Mouse (Mus musculus): Measurements from ENCODE around the gene Kif5c. TPM values are rescaled to one million over a fixed set of nuclear protein-coding genes. Genes with fewer than 3 reads are reported as not detected.
A peak's percentile ranks its signal among the peaks of the same experiment; 100 is the strongest.

The Kif5c gene
- total RNA-seq, 2 experiments from 2014 or later = 0.54 to 1.1 TPM

DNA sequence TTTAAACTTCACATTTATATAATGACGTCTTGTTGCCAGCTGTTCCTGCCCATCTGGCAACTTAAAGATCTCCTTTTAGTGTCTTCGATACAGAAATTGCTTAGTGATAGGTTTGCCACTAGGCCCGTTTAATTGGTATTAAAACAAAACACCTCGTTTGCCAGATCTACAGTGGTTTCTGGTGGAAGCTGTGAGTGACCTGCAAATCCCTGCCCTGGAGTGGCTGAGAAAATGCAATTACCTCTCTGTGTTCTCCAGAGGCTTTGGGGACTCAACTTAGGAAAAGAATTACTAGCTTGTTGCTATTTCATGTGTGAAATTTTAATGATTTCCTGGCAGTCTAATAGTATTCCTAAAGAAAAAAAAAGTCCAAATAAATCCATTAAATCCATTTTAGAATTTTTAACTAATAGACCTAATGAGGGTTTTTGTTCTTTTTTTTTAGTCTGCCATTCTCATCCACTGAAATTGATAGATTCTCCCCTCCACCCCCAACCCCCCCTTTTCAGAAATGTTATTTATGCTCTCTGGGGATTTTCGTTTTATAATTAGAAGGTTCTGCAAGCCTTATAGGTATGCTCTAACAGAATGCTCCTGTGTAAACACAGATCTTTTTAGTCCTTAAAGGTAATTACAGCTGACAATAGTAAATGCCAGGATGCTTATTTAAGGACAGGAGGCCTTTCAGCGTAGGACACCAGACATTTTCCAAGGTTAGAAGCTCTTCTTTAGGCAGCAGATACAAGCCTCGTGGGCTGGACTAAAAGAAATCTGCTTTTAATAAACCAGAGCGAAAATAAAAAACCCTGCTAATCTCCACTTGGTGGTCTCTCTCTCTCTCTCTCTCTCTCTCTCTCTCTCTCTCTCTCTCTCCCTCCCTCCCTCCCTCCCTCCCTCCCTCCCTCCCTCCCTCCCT is 100.1 kb downstream of the Kif5c start:
- DNase-seq (ENCODE audit: low spot score in 2 of 2) = no peak

DNA sequence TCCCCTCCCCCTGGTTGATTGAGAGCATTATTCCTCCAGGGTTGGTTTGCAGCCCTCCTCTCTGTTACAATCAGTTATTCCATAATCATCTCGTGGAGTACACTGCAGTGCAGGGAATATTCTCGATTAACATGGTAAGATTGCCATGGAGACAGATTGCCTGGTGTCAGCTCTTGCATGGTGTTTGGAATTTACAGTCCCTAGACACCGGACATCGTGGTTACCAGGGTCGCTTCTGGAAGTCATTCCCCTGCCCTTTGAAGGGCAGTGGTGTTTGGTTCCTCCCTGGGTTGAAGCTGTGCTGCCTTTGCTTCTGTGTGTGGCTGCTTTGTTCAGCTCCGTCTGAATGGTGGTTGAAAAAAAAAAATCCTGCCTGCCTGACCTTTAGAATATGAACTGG is 100.8 kb downstream of the Kif5c start:
- DNase-seq (ENCODE audit: low spot score in 2 of 2) = no peak

DNA sequence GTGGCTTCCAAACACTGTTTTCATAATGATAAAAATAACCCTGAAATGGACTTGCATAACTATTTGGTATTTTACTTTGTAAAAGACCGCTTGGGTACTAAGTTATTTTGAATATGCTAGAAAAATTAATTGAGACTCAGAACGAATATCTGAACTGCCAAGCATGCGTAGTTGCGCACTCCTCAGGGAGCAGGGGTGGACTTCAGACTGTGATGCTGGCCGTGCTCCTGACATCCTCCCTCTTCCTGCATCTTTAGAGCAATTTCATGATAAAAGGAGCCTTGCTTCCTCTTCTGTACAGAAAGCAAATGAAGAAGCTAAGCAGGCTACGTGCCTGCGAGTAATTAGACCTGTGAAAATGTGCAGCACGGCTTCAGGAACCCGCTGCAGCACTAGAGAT is 101.2 kb downstream of the Kif5c start:
- DNase-seq (ENCODE audit: low spot score in 2 of 2) = no peak

DNA sequence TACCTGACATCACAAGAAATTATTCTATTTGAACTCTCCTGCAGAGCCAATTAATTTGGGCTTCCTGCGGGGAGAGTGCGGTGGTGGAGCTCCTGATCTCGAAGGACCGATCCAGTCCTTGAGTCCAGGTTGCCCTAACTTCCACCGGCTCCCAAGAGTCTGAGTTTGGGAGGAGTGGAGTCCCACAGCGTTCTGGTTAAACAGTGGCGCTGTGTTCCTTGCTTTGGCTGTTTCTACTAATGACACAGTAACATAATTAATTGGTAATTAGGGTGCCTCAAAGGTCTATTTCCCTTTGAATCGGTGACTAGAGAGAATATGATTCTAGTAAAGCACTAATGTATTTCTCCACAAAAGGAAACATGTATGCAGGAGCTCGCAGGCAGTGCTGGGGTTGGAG is 103.2 kb downstream of the Kif5c start:
- DNase-seq (ENCODE audit: low spot score in 2 of 2) = no peak

DNA sequence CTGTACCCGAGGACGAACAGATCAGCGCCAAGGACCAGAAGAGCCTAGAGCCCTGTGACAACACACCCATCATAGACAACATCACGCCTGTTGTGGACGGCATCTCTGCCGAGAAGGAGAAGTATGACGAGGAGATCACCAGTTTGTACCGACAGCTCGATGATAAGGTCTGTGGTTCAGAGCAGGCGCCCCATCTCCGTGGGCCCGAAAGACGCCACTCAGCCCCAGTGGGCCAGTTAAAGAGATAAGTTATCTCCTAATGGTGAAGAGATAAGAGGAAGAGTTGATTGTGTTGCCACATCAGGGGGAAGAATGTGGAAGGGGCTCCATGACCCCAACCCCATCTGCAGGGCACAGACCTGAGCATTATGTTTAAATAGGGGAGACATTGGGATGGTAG is 103.9 kb downstream of the Kif5c start:
- DNase-seq (ENCODE audit: low spot score in 2 of 2) = no peak

DNA sequence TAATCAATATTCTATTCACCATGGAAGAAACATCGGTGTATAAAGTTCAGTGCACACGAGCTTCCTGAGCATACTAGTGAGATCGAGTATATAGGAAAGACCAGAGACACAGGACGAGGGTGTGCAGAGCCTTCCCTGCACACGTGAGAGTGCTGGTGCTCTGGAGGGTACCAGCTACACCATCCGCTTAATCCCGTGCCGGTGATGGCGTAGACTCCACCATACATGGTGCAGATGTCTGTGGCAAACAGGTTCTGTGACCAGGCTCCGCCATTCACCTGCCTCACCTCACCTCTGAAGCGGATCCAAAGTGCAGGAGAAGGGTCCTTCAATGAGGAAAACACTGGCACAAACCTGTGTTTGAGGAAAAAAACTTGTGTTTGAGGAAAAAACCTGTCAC is 107.6 kb downstream of the Kif5c start:
- no peak for DNase-seq (ENCODE audit: low spot score in 2 of 2)

DNA sequence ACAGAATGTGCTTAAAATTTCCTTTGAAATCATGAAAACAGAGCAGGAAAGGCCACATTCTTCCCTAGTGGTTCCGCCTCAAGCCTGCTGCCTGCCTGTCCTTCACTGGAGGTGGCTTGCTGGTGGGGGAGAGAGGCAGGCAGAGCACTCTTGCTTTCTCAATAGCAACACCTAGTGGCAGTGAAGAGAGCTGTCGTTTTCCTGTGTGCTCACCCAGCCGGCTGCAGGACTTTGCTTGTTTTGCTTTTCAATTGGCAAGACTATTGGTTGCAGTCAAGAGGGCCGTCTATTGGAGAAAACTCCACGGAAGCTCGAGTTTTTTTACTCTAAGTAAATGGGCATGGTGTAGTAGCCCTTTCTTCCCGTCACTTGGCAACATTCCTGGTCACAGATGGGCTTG is 108.1 kb downstream of the Kif5c start:
- DNase-seq (ENCODE audit: low spot score in 2 of 2) = peak in 1 of 2 experiments; percentile 50

DNA sequence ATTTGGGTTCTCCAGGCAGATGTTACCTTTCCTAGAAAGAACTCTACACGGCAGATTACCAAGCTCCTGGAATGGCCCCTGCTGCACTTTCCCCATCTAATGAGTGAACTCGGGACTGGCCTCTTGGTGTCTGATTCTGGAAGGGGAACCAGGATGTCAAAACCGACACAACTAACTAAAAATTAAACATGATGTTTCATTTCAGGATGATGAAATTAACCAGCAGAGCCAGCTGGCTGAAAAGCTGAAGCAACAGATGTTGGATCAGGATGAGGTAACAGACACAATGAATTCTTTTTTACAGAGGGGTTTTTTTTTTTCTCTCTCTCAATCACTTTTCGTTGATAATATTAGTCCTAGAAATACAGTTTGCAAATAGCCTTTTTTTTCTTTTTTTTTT is 108.6 kb downstream of the Kif5c start:
- no peak for DNase-seq (ENCODE audit: low spot score in 2 of 2)

DNA sequence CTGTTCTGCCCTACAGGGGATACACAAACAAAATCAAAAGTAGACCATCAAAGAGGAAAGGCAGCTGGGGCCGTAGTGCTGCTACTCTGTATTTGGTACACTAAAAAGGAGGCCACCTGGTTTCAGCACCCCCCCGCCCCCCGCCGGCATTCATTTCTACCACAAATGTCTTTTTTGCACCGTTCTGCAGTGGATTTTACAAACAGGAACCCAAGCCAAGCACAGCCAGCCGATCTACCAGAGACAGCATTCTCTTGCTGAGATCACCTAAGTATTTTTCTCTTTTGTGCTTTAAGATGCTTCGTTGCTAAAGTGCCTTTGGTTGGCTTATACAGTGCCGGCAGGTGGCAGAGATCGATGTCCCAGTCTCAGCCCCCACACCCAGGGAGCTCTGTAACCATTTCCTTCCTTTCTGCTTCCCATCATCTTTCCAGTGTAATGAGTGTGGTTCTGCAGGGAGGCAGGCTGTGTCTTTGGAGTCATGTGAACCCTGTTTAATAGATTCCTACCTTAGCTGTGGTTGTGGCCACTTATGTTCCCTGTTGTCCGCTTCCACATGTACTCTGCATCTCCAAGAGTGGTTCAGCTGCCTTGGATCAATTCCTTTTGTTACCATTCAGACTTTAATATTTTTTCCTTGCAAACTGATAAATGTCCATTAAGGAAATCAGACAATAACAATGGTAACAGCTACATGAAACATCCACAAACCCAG is 110.0 kb downstream of the Kif5c start:
- no peak for DNase-seq (ENCODE audit: low spot score in 2 of 2)

DNA sequence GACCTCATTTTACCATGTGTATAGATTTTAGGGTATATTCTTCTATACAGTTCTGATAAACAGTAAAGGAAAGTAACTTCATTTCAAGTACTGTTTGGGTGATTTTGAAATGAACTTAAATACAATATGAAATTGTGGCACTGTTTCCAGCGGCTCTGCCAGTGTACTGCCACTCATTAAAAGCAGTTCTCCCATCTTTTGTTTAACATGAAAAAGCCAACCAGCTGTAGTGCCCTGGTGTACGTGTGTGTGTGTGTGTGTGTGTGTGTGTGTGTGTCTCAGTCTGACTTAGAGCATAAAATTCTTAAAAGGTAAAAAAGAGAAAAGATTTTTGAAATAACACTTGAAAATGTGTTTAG is 110.5 kb downstream of the Kif5c start:
- no peak for DNase-seq (ENCODE audit: low spot score in 2 of 2)

DNA sequence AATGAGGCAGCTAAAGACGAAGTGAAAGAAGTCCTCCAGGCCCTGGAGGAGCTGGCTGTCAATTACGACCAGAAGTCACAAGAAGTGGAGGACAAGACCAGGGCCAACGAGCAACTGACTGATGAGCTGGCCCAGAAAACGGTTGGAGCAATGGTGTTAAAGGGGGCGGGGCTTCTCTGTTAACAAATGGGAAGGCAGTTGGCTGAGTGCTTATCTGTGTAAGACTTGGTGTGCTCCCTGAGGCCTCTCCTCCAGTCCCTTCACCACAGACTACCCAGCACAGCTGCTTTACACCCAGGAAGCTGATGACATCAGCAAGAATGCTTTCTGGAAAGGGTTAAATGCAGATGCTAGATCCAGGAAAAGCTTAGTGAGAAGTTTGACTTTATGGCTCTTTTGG is 111.1 kb downstream of the Kif5c start:
- DNase-seq (ENCODE audit: low spot score in 2 of 2) = no peak

DNA sequence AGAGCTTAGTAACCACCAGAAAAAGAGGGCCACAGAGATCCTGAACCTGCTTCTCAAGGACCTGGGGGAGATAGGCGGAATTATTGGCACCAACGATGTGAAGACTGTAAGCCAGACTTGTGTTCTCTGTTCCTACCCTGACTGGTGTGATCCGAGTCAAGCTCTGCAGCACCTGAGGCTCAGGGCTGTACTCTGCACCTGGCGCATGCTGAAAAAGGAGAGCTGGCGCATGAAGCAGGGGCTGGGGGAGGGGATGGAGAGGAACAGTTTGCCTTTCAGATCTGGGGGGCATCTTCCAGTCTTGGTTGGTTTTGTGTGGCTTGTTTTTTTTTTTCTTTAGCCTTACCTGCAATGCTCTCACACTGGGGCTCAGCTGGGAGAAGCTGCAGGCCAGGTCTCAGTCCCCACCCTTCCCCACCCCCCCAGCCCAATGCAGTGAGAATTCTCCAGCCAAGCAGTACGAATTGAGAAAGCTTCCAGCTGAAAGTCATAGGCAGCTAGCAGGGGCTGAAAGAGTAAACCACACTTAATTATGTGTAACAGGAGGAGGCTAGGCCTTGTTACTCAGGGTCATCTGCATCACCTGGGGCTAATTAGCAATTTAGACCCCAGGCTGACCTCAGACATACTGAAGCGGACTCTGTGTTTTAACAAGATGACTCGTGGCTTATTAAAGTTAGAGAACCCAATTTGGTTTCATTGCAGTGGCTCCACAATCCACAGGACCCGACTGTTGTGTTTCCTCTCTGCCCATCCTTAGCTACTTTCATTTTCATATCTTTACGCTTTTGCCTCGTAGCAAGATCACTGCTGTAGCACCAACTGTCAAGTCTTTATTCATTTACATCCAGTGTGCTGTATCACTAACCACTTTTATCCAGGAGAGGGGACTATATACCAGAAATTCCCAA is 113.9 kb downstream of the Kif5c start:
- DNase-seq (ENCODE audit: low spot score in 2 of 2) = no peak

DNA sequence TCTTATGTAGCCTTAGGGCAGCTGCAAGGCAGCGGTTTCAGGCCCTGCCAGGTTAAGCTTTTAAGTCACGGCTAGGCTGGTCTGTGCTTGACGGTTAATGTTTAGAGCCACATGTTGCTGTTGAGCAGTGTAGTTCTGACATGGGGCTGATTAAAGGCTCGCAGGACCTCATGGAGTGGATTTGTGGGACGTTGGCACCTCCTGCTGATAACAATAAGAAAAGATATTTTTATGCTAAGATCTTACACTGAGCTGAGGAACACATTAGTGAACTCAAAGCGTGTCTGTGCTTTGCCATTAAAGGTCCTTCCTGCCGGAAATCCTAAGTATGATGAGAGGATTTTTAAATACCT is 114.5 kb downstream of the Kif5c start:
- DNase-seq (ENCODE audit: low spot score in 2 of 2) = no peak

DNA sequence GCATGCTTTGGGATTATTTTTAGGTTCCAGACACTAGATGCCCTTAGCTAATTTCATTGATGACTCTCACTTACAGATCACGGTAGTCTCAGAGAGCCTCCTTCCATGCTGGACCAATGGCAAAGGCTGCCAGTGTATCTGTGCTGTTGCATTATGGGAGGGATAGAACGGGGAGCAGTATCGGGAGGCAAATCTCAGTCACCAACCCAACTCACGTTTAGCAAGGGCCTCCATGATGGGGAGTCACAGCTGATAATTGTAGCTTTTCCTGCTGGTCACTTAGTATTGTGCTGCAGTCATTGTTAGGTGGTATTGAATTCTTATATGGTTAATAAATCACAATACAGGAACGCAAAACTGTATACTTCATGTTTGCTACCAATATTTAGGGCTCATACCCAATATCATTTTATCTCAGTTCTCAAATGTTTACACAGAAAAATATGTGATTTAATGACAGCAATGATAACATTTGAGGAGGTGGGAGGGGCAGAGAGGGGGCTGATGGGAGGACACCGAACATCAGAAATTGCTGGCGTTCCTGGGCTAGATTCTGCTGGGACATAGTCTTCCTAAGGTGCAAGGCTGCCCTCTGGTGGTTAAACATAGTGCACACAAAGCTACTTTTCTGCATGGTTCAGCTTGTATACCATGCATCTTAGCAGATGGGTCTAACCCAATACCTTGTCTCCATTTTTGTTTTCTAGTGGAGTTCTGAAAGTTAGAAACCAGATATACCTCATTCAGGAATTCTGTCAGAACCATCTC is 115.1 kb downstream of the Kif5c start:
- DNase-seq (ENCODE audit: low spot score in 2 of 2) = peak; percentile 60 to 81

DNA sequence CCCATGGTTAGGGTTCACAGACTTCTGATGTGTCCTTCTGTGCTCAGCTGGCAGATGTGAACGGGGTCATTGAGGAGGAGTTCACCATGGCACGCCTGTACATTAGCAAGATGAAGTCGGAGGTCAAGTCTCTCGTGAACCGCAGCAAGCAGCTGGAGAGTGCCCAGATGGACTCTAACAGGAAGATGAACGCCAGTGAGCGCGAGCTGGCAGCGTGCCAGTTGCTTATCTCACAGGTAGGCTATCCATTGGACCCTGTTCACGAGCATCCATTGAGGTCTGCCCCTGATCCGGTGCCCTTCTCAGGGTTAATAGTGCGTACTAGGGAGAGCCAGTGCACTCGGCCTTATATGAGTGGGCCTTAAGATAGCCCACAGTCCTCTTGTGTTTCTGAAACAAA is 116.3 kb downstream of the Kif5c start:
- no peak for DNase-seq (ENCODE audit: low spot score in 2 of 2)

DNA sequence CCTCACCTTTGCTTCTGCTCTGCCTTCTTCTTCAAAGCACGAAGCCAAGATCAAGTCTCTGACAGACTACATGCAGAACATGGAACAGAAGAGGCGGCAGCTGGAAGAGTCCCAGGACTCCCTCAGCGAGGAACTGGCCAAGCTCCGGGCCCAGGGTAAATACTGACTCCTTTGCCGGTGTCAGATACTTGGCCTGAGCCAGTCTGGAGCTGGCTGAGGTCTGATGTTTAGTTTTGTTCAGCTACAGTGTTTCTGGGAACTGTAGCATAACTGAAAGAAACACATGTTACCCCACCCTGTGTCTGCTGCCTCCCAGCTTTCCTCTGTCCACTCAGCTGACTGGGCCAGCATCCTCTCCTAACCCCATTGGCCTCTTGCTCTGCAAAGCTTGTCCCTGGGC is 119.9 kb downstream of the Kif5c start:
- DNase-seq (ENCODE audit: low spot score in 2 of 2) = no peak

DNA sequence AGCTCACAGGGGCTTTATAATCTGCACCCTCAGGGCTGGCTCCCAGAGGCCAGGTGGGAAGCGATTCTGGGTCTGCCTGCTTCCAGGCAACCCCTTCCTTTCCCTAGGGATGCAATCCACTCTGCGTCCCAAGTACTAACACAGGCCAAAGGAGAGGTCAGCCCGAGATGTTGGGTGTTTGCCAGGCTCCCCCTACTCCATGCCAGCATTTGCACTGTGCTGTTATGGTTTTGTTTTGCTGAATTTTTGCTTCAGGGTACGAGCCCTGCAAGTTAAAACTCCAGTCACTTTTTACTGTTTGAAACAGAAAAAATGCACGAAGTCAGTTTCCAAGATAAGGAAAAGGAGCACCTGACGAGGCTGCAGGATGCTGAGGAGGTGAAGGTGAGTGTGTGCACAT is 121.9 kb downstream of the Kif5c start:
- no peak for DNase-seq (ENCODE audit: low spot score in 2 of 2)

DNA sequence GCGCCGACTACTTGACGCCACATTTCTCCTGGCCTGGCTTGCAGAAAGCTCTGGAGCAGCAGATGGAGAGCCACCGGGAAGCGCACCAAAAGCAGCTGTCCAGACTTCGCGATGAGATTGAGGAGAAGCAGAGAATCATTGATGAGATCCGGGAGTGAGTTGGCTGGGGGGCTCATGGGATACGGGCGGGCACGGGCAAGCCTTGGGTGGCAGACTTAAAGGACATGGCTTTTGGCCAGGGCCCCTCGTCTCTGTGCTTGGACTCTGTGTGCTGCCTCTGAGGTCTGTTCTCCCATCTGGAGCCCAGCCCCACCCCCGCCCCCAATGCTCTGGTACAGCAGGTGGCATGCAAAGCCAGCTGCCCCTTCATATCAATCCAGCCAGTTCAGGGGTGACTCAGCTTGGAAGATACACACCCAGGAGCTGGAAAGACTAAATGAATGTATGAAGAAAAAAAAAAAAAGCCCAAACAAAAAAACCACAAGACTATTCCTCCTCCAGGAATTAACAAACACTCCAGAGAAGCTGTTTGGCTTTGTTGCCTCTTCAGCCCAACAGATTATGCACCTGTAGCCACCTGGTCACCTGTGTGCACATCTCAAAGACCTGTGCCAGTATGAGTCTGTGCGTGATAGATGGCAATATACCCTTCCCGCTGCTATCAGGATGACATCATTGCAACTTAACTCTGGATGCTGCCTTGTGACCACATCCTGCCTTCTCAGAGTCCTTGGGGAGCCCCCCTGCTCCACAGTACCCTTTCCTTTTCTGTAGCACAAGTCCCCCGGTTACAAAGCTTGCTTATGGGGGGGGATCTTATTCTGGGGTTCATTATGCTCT is 123.0 kb downstream of the Kif5c start:
- DNase-seq (ENCODE audit: low spot score in 2 of 2) = no peak

DNA sequence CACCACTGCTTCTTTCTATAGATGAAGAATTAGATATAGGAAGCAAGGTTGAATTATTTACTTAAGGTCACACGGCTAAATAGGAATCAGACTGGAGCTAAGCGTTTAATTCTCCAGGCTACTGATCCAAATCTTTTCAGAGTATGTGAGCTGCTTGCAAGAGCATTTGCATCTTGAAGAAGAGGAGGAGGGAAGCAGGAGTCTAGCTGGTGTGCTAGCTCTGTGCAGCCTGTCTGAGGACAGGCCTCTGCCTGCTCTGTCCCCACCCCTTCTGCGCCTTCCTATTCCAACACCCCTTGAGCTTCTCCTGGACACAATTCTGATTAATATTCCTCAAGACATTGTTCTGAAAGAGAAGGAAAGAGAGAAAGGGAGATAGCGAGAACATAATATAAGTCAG is 123.8 kb downstream of the Kif5c start:
- DNase-seq (ENCODE audit: low spot score in 2 of 2) = no peak

DNA sequence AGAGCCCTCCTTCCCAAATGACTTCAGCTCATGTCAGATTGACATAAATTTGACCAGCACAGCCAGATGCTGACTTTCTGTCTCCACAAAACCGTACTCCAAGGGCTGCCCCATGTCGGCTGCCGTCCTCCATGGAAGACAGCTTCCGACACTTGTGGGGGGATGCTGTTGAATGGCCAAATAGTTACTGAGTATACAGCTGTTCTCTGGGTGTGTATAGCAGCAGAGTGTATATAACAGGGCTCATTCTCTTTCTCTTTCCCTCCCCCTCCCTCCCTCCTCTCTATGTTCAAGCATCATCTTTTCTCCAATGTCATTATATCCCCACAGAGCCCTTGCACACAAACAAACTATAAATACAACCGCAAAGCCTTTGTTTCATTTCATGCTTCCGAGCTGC is 124.7 kb downstream of the Kif5c start:
- no peak for DNase-seq (ENCODE audit: low spot score in 2 of 2)
